Mouse (Mus musculus) adrenal gland, postnatal 14 days (tissue): ENCODE measurements at regions not wholly inside any gene's neighbourhood (a gene's known extent, or its start where the extent isn't known, plus 50 kb on each side); places are given as distances from the start of the nearest gene placed in this dataset.
"Not testable (repeated sequence)": the region's sequence is repeated elsewhere in the genome, so short reads cannot be mapped to it uniquely, and the experiment has no call there.

Source experiments
- DNase-seq: peaks from one replicate; pipeline ENCODE4 v3.0.0; 2021; ENCODE audit warnings: mixed read lengths

- peak; percentile 45 for DNase-seq
Measured at GRCm38 (mm10) chr8:35123196-35123621, 642.4 kb upstream of the Gm19410 start.

- DNase-seq, result no peak
Measured at GRCm38 (mm10) chr8:35125179-35125578, 640.4 kb upstream of the Gm19410 start.

- DNase-seq, result no peak
Measured at GRCm38 (mm10) chr8:35132281-35132680, 633.3 kb upstream of the Gm19410 start.

- DNase-seq, result no peak
Measured at GRCm38 (mm10) chr8:35135630-35136029, 630.0 kb upstream of the Gm19410 start.

GRCm38 (mm10) chr8:35136643-35137042, 628.9 kb upstream of the Gm19410 start:
- DNase-seq, result no peak

- DNase-seq, result peak; percentile 41
Measured at GRCm38 (mm10) chr8:35140775-35141174, 624.8 kb upstream of the Gm19410 start.

- peak; percentile 23 for DNase-seq
Measured at GRCm38 (mm10) chr8:35143018-35143656, 622.5 kb upstream of the Gm19410 start.

- no peak for DNase-seq
Measured at GRCm38 (mm10) chr8:35143684-35144083, 621.9 kb upstream of the Gm19410 start.

- peak; percentile 48 for DNase-seq
Measured at GRCm38 (mm10) chr8:35144401-35144800, 621.2 kb upstream of the Gm19410 start.

- no peak for DNase-seq
Measured at GRCm38 (mm10) chr8:35147481-35147880, 618.1 kb upstream of the Gm19410 start.

GRCm38 (mm10) chr8:35147967-35148366, 617.6 kb upstream of the Gm19410 start:
- no peak for DNase-seq

- DNase-seq, result no peak
Measured at GRCm38 (mm10) chr8:35152585-35152984, 613.0 kb upstream of the Gm19410 start.

- no peak for DNase-seq
Measured at GRCm38 (mm10) chr8:35156272-35156671, 609.3 kb upstream of the Gm19410 start.

GRCm38 (mm10) chr8:35157711-35158110, 607.9 kb upstream of the Gm19410 start:
- DNase-seq, result no peak

- peak; percentile 86 for DNase-seq
Measured at GRCm38 (mm10) chr8:35159329-35159728, 606.3 kb upstream of the Gm19410 start.

- DNase-seq, result no peak
Measured at GRCm38 (mm10) chr8:35160230-35160629, 605.4 kb upstream of the Gm19410 start.

GRCm38 (mm10) chr8:35162166-35162565, 603.4 kb upstream of the Gm19410 start:
- DNase-seq, result not testable (repeated sequence)

- DNase-seq, result peak; percentile 39
Measured at GRCm38 (mm10) chr8:35166611-35167010, 599.0 kb upstream of the Gm19410 start.

GRCm38 (mm10) chr8:35171536-35172310, 593.9 kb upstream of the Gm19410 start:
- DNase-seq, result no peak

- no peak for DNase-seq
Measured at GRCm38 (mm10) chr8:35177314-35177713, 588.3 kb upstream of the Gm19410 start.

- no peak for DNase-seq
Measured at GRCm38 (mm10) chr8:35180075-35180474, 585.5 kb upstream of the Gm19410 start.

- DNase-seq, result no peak
Measured at GRCm38 (mm10) chr8:35182141-35182540, 583.4 kb upstream of the Gm19410 start.

GRCm38 (mm10) chr8:35183423-35183822, 582.2 kb upstream of the Gm19410 start:
- DNase-seq, result no peak

- no peak for DNase-seq
Measured at GRCm38 (mm10) chr8:35185165-35185564, 580.4 kb upstream of the Gm19410 start.
